Mouse (Mus musculus) cerebellum, postnatal 14 days (tissue): ENCODE measurements around the gene Hist2h2bb.

Experiments
- DNase-seq, 2 experiments: peaks; one replicate each; pipeline ENCODE4 v3.0.0; 2021; ENCODE audit warnings: mixed read lengths in 2 of 2

Gene Hist2h2bb

DNA sequence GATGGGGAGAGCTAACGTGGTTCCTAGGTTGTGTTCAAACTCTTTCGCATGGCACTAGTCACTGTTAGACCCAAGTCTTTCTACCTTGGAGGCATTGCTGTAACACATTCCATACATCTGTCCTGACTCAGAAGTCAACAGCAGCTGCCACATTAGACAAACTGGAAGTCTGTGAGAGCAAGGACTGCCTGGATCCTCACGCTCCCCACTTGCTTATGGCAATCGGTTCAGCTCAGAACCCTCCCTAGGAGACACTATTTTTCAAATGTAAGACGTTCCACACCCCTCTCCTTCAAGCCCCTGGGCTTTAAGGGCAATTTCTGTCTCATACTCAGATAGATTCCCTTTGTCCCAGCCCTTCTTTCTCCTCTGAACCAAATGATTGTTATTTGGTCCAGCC is 32.5 kb downstream of the Hist2h2bb start:
- no peak for DNase-seq

DNA sequence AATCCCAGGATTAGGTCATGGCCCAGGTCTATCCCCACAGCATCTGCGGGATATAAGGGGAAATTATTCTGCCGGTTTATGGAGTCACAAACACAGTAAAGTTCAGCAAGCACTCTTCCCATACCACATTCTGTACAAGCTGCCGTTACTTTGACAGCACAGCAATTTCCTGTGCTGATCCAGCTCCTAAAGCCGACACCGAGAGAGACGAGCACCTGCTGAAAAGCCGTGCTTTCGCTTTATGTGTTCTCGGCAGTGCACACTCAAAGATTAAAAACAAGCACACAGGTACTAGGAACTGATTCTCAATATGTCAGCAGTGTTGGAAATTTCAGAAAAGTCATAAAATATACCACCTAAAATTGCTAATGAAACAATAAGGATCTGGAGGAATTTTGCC is 37.0 kb downstream of the Hist2h2bb start:
- DNase-seq, result no peak

DNA sequence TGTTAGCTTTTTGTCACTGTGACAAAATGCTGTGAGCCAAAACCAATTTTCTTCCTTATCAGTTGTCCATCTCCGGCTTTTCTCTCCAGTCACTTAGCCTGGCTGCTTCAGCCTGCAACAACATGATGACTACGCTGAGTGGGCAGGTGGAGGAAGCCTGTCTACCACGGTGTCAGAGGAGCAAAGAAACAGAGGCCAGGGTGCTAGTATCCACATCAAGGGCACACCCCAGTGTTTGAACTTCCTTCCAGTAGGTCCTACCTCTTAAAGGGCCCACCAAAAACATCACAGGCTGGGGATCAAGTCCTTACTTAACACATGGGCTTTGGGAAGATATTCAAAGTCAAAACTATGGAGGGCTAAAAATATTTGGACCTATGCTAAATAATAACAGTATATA is 39.9 kb downstream of the Hist2h2bb start:
- no peak for DNase-seq

DNA sequence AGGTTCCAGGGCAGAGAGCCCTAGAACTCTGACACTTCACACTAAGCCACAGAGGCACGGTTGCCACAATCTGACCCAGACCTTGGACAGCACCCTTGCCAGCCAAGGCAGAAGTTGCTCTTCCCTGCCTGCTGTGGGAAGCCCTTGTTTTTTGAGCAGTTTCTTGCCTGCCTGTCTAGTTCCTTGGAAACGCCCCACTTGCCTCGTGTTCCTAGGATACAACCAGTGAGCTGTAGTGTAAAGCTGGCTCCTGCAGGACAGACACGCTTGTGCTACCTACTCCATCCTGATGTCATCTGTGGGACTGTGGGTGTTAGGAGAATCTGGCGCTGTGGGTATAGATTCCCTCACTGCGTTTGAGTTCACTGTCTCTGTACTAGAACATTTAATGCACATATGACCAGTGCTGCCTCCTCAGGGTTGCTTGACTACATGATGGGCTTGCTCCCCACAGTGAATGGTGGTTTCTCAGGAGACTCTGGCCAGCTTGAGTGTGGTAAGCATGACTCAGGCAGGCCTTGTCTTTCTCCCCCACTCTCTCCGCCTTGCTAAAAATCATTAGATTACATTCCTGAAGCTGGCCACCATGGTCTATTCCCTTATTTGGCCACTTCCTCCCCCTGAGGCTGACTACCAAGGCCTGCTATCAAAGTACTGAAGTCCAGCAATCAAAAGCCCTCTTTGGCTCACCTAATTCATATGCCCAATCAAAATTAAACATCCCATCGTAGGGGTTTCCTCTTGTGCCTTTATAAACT is 43.0 kb downstream of the Hist2h2bb start:
- DNase-seq, result no peak
